Mouse (Mus musculus) G1E (cell line): ENCODE data around the gene Nol10. TPM values are rescaled to one million over a fixed set of nuclear protein-coding genes. Genes with fewer than 3 reads are reported as not detected.
A peak's percentile ranks its signal among the peaks of the same experiment; 100 is the strongest.

ENCODE experiments used
- ATAC-seq: 2 replicates; pipeline ENCODE4 v1.8.0; 2016; ENCODE audit warnings: mild to moderate bottlenecking; ENCODE audit not compliant: insufficient number of reproducible peaks, poor library complexity, low FRiP score, severe bottlenecking; ENCODE audit errors: extremely low read depth
- DNase-seq: peaks from one replicate; pipeline ENCODE4 v3.0.0; 2012; ENCODE audit warnings: low spot score
- H3K27me3 ChIP-seq: 2 replicates; pipeline ENCODE4 v1.6.1; 2012; ENCODE audit warnings: mild to moderate bottlenecking, low read length, inconsistent platforms; ENCODE audit not compliant: insufficient read depth
- H3K36me3 ChIP-seq: replicated peaks from 2 replicates; pipeline ENCODE3; 2012; ENCODE audit warnings: mild to moderate bottlenecking, inconsistent platforms
- H3K4me1 ChIP-seq: 2 replicates; pipeline ENCODE4 v1.6.1; 2012; ENCODE audit warnings: low read depth, low read length, inconsistent platforms, mixed read lengths; ENCODE audit not compliant: insufficient read depth
- H3K4me3 ChIP-seq: 2 replicates; pipeline ENCODE4 v1.5.1; 2012; ENCODE audit warnings: low read depth, mild to moderate bottlenecking, inconsistent platforms, low read length, moderate library complexity, mixed read lengths
- H3K9me3 ChIP-seq: replicated peaks from 2 replicates; pipeline ENCODE4 v1.6.1; 2012; ENCODE audit warnings: inconsistent platforms
- CTCF ChIP-seq: IDR thresholded peaks from 2 replicates; pipeline ENCODE4 v1.5.1; 2012; ENCODE audit warnings: low read depth, low read length, inconsistent platforms, mixed read lengths
- GATA1 ChIP-seq: IDR thresholded peaks from 2 replicates; pipeline ENCODE4 v1.6.1; 2012; ENCODE audit warnings: borderline replicate concordance, low read length, inconsistent platforms, mixed read lengths
- GATA2 ChIP-seq: IDR thresholded peaks from 2 replicates; pipeline ENCODE4 v1.6.1; 2012; ENCODE audit warnings: low read depth, low read length, inconsistent platforms, borderline replicate concordance
- POLR2AphosphoS5 ChIP-seq: IDR thresholded peaks from 2 replicates; pipeline ENCODE4 v1.6.1; 2012; ENCODE audit warnings: low read depth, low read length, inconsistent platforms; ENCODE audit not compliant: insufficient replicate concordance
- TAL1 ChIP-seq: conservative IDR thresholded peaks from 2 replicates; pipeline ENCODE4 v1.6.1; 2012; ENCODE audit warnings: low read depth, low read length, inconsistent platforms, mixed read lengths
- polyA plus RNA-seq: library from polyadenylated mRNA; stranded (reverse); fragments of >175 nt; gene quantifications from 2 replicates; pipeline ENCODE4 v1.2.3, GENCODE M21; 2012
- total RNA-seq, 2 experiments: library from RNA; stranded (forward) in 1 of 2; stranded (reverse) in 1 of 2; fragments of 200-1000 nt in 1 of 2; fragments of >200 nt in 1 of 2; fragmentation: Nextera tagmentation in 1 of 2; gene quantifications; 2 replicates each; pipeline ENCODE4 v1.2.3; 2014 to 2017

Nol10 gene
- total RNA-seq (2014; fragmentation: Nextera tagmentation): 25.7 and 37.8 TPM in 2 replicates
- total RNA-seq (2017): 12.8 and 18.6 TPM in 2 replicates
- polyA plus RNA-seq: 4.2 and 10.2 TPM in 2 replicates

DNA sequence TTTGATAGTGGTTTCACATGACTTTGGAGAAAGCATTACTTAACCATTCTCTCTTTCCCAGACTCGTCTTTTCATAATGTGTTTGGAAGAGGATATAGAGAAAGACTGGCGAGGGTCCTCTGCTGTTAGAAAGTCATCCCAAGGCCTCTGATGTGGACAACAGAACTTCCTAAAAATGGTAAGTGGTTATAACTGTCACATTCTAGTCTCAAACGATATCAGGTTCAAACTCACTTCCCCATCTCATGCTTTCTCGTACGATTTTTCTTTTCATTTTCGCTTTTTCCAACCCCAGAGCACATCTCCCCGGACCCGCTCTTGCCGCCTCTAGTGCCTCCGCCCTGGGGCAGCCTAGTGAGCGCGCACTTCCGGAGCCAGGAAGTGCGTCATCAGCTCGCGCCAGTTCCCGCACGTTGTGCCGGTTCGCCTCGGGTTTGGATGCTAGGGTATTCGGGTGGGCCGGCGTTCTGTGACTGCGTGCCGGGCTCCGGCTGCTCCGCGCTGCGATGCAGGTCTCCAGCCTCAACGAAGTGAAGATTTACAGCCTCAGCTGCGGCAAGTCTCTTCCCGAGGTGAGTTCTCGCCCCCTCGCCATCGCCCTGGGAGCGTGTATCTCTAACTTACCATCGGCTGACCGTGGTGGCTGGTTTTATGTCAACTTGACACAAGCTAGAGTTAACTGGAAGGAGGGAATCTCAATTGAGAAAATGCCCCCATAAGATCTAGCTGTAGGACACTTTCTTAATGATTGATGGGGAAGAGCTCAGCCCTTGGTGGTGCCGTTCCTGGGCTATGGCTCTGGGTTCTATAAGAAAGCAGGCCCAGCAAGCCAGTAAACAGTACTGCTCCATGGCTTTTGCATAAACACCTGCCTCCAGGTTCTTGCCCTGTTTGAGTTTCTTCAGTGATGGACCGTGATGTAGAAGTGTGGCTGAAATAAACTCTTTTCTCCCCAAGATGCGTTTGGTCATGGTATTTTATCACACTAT lies at the start of gene Nol10:
Nol10 (plus strand) TSS at position 411 of the 989 bp plus-strand sequence.
- no peak for TF ChIP-seq POLR2AphosphoS5
- no peak for TF ChIP-seq TAL1
- TF ChIP-seq CTCF: no peak
- TF ChIP-seq GATA1: no peak
- TF ChIP-seq GATA2: no peak
- no peaks in the 10 kb centered on the region for H3K27me3 ChIP-seq
- ATAC-seq: peak; percentile 83
- no peaks in the 10 kb centered on the region for H3K9me3 ChIP-seq
- H3K4me3 ChIP-seq: peak within 1 kb of the TSS; percentile 86
- H3K4me1 ChIP-seq: peaks cover 20% of the 10 kb centered on the region
- DNase-seq: peak; percentile 78
- peaks cover 42% of the 10 kb centered on the region for H3K36me3 ChIP-seq

GRCm38 (mm10) chr12:17299902-17300301 lies 48.4 kb upstream of the Nol10 start:
- H3K4me3 ChIP-seq: no peak overlapping the region
- ATAC-seq: no peak
- H3K36me3 ChIP-seq: no peaks in the 10 kb centered on the region
- TF ChIP-seq TAL1: no peak
- peaks cover 12% of the 10 kb centered on the region for H3K27me3 ChIP-seq
- H3K9me3 ChIP-seq: no peaks in the 10 kb centered on the region
- H3K4me1 ChIP-seq: no peaks in the 10 kb centered on the region
- DNase-seq: no peak

DNA sequence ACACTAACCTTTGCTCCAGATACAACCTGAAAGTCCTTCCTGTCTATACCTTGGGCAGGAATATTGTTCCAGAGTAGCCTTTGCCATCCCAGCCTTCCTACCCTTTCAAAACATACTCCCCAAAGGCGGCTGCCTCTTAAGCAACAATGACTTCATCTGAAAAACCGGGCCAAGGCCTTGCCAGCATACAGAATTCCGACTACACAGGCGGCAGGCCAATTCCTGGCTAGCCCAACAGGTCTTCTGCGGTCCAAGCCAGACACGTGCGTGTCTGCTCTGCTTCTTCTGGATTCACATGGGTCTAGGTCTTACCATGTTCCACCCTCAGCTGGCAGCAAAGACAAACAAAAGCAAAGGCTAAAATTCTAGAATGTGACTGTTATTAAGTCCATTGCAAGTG lies 42.8 kb upstream of the Nol10 start:
- no peak for ATAC-seq
- TF ChIP-seq POLR2AphosphoS5 (no peak), GATA2 (no peak), CTCF (no peak), GATA1 (no peak), TAL1 (no peak)
- Histone ChIP-seq H3K4me3 (no peak overlapping the region), H3K36me3 (no peaks in the 10 kb centered on the region), H3K27me3 (peaks cover 13% of the 10 kb centered on the region), H3K9me3 (no peaks in the 10 kb centered on the region), H3K4me1 (no peaks in the 10 kb centered on the region)
- no peak for DNase-seq

GRCm38 (mm10) chr12:17308246-17308645 lies 40.0 kb upstream of the Nol10 start:
- DNase-seq: no peak
- TF ChIP-seq POLR2AphosphoS5: no peak
- TF ChIP-seq GATA2: no peak
- no peak for TF ChIP-seq GATA1
- TF ChIP-seq TAL1: no peak
- no peak for TF ChIP-seq CTCF
- H3K9me3 ChIP-seq: no peaks in the 10 kb centered on the region
- no peaks in the 10 kb centered on the region for H3K36me3 ChIP-seq
- peaks cover 8% of the 10 kb centered on the region for H3K27me3 ChIP-seq
- no peaks in the 10 kb centered on the region for H3K4me1 ChIP-seq
- ATAC-seq: no peak
- H3K4me3 ChIP-seq: no peak overlapping the region

- DNase-seq (no peak), ATAC-seq (no peak)
- H3K27me3 ChIP-seq: peaks cover 8% of the 10 kb centered on the region
Observed at GRCm38 (mm10) chr12:17310852-17311839, 37.1 kb upstream of the Nol10 start.

GRCm38 (mm10) chr12:17316096-17316495 lies 32.2 kb upstream of the Nol10 start:
- TF ChIP-seq GATA1 (no peak), CTCF (no peak), GATA2 (no peak), TAL1 (no peak), POLR2AphosphoS5 (no peak)
- H3K27me3 ChIP-seq: peaks cover 12% of the 10 kb centered on the region
- ATAC-seq (no peak), DNase-seq (no peak)
- no peaks in the 10 kb centered on the region for H3K9me3 ChIP-seq
- no peaks in the 10 kb centered on the region for H3K36me3 ChIP-seq
- H3K4me3 ChIP-seq: no peak overlapping the region
- H3K4me1 ChIP-seq: no peaks in the 10 kb centered on the region

More at GRCm38 (mm10) chr12:17310852-17311839, 37.1 kb upstream of the Nol10 start:
- Histone ChIP-seq H3K36me3 (no peaks in the 10 kb centered on the region), H3K4me1 (no peaks in the 10 kb centered on the region), H3K9me3 (no peaks in the 10 kb centered on the region), H3K4me3 (no peak overlapping the region)
- TF ChIP-seq POLR2AphosphoS5 (no peak), GATA2 (no peak), TAL1 (no peak), GATA1 (no peak), CTCF (no peak)
